Mouse (Mus musculus) adipocyte (in vitro differentiated cells): ENCODE measurements around the gene Ell2.

Experiments
- DNase-seq: peaks from one replicate; pipeline ENCODE4 v3.0.0-alpha.2; 2016; ENCODE audit warnings: low spot score

Gene Ell2

DNA sequence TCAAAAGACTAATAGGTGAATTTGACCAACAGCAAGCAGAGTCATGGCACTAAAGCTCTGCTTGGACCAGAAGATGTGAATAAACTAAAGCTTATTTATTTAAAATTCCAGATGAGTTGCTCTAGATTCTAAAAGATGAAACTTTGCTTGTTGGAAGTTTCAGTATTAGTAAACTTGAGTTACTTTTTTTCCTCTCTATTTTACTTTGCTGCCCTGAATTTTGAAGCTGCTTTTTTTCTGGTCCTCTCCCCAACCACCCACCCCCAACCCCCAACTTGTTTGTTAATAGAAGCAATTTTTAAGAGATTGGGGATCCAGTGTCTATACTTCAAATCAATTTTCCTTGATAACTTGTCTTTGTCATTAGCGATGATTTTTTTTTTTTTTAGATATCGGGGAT lies 64.2 kb downstream of the Ell2 start:
- DNase-seq, result no peak

GRCm38 (mm10) chr13:75771404-75771803 lies 64.8 kb downstream of the Ell2 start:
- DNase-seq, result no peak

DNA sequence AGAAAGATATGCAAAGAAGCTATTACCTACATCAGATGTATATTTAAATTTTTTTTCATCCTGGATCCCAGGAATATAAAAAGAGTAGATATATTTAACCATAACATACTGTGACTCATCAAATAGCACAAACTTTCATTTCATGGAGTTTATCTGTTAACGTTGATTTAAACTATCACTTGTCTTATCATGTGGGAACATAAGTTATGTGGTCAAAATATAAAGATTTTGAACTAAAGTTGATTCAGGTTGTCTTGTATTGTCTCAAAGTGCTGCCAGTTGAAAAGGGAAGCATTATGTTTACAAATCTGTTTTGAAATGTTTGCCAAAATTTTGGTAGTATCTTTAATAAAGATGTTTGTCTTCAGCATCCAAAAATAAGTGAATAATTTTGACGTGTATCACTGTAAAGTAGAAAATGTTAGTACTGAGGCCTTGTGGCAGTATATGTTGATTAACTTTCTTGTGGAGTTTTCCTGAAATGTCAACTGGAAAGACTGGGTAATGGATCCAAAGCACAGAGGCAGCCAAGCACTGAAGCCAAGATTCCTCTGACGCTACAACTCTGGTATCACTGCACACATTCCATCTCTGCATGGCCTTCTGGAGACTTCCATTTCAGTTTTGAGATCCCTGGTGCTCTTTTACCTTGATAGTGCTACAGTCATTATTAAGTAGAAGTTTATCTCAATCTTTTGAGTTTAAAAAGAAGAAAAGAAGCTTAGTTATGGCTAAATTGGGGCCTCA lies 65.6 kb downstream of the Ell2 start:
- DNase-seq, result no peak

DNA sequence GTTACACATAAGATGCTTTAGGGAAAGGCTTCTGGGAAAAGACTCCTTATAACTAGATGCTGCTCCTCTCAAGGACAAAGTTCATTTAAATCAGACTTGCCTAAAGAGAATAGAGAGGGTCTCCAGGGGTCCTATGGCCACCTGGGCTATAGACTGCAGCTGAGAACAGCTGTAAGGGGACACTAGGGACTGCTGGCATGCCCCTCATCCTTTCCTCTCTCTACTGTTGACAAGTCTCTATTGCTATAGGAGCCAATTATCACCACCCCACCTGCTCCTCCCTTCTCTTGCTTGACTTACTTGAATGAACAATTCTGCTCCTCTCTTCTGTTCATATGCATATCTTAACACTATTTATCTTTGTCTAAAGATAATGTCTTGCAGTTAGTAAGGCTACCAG lies 69.4 kb downstream of the Ell2 start:
- no peak for DNase-seq

- DNase-seq, result no peak
Measured at GRCm38 (mm10) chr13:75776692-75777091, 70.1 kb downstream of the Ell2 start.

- no peak for DNase-seq
Measured at GRCm38 (mm10) chr13:75778156-75778555, 71.6 kb downstream of the Ell2 start.

DNA sequence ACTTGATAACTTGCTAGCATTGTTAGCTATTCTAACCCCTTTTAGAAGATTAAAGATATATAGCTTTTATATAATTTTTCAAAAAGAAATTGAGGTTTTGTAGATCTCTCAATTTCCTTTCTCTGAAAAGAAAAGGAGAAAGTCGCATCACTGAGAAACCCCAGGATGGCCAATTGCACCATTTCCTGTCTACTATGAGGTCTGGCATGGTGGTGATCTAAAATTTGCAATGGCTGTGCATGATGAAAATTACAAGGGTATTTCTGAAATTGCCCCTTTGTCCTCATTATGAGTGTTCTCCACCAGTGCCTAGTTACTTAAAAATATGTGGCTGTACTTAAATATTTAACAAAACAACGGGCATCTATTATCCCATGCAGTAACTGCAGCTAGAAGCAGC lies 72.6 kb downstream of the Ell2 start:
- no peak for DNase-seq

DNA sequence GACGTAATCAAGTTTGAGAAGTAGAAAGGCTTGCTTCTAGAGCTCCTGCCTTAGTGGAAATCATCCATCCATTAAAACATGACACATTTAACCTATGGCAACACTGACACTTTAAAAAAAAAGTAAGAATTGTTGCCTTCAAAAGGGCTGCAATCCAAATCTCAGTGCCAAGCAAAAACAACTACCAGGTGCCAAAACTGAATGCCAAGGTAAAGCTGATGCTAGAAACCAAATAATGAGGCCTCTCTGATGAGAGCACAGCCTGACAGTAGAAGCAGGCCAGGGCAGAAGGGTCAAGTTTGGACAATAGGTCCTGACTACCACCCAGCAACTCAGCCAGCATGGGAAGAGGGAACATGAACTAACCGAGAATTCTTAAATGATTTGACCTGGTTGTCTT lies 73.5 kb downstream of the Ell2 start:
- peak; percentile 58 for DNase-seq

- DNase-seq, result no peak
Measured at GRCm38 (mm10) chr13:75785726-75786125, 79.2 kb downstream of the Ell2 start.

DNA sequence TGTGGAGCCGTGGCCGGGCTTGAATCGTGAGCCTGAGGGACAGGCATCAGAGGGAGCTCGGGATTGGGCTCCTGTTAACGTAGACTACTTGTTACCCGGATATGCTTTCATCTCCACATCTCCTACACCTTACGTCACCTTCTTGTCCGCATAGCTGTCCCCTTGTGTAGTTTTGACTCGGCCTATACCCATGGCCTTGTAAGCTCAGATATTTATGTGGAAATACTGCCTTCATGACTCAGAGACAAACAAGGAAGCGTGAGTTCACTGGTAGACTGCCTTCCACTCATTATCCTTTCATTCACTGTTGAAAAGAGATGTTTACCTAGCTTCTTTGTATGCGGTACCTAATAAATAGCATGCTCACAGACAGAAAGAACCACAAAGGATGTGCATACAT lies 79.7 kb downstream of the Ell2 start:
- DNase-seq, result no peak

- DNase-seq, result no peak
Measured at GRCm38 (mm10) chr13:75787364-75787763, 80.8 kb downstream of the Ell2 start.

DNA sequence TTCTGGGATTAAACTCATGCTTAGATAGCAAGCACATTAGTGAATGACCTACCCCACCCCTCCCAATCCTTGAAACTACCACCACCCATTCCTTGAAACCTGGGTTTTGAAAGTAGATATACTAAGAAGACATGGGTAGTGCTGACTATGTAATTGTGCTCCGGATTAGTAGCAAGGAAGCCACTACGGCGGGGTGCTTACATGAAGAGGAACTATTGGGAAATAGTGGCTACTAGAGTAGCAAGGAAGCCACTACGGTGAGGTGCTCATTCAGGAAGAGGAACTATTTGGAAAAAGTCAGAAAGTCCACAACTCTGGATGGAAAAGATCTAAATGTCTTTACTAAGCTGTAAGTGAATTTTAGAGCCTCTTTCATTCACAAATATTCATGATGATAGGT lies 81.6 kb downstream of the Ell2 start:
- no peak for DNase-seq

GRCm38 (mm10) chr13:75789061-75789834 lies 82.7 kb downstream of the Ell2 start:
- peak; percentile 60 for DNase-seq

GRCm38 (mm10) chr13:75790550-75791205 lies 84.1 kb downstream of the Ell2 start:
- DNase-seq, result no peak

DNA sequence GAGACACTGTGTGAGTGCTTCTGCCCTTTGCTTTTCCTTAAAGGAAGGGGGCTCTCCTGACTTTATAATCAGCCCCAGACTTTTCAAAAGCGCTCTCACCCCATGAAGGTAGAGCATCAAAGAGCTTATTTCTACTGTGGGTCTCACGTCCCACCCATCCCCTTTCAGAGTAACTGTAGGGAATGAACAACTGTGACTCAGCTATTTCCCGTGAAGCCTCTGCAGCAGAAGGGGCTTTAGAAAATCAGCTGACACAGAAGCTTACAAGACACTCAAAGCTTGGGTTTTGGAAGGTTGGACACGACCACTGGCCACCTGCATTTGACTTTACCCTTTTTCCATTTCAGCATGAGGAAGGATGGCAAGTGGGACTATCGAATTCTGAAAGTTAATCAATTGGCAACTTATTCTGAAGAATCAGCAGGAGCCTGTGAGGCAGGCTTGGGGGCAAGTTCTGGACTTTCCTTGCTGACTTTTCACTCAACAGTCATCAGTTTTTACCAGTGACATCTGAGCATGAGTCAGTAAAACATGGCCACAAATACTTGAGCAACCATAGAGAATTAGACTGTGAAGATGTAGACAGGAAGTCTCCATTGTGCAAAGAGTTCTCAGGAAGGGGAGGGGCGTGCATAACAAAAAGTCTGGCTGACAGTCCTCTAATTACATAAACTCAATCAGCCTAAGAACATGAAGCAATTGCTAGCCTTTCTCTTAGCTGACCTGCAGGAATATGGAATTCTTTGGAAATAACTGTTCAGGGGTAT lies 87.5 kb downstream of the Ell2 start:
- no peak for DNase-seq

DNA sequence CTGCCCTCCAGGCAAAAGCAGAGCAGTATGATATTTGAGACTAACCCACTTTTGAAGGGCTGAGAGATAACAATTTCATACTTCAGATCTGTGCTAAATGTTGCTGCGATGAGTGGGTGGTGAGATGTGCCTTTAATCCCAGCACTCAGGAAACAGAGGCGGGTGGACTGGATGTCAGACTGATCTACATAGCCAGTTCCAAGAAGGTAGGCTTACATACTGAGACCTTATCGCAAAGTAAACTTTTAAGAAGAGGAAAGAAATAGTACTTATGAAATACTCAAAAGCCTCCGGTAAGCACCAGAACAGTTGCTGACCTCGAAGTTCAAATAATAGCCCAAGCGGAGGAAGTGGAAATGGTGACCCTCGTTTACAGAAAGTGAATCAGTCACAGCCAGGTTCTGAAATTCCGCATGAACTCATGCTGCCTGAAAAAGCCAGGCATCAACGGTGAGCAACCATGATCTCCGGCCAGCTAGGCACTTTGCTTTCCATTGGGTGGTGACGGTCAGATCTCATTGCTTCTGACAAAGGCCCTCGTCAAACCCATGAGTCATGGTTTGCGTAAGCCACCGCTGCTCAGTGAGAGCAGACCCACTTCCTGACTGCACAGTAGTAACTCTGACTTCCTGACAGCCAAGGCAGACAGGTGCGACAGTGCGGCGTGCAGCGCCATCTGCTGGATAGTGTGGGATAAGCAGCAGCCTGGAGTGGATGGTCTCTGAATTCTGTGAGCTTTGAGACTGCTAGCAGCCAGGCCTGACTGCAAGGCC lies 91.0 kb downstream of the Ell2 start:
- peak; percentile 97 for DNase-seq

- DNase-seq, result peak; percentile 92
Measured at GRCm38 (mm10) chr13:75798413-75799302, 92.1 kb downstream of the Ell2 start.

GRCm38 (mm10) chr13:75799421-75799820 lies 92.9 kb downstream of the Ell2 start:
- DNase-seq, result no peak

- no peak for DNase-seq
Measured at GRCm38 (mm10) chr13:75807969-75808368, 101.4 kb downstream of the Ell2 start.

DNA sequence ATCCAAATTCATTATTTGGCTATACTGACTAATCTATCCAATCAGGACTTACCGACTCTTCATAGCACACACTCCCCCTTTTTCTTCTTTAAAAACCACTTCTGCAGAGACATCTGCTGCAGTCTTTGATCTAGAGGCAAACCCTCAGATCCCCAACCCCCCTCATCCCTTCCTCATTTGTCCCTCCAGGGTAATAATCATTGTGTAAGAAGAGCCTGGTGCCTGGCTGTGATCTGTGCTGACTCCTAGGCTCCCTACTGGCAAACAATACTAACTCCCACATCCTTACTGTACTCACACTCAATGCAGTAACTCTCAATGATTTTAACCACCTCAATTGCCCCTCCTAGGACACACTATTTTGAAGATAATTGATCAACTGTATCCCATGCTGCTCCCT lies 103.4 kb downstream of the Ell2 start:
- no peak for DNase-seq
